In the genomic region with DNA sequence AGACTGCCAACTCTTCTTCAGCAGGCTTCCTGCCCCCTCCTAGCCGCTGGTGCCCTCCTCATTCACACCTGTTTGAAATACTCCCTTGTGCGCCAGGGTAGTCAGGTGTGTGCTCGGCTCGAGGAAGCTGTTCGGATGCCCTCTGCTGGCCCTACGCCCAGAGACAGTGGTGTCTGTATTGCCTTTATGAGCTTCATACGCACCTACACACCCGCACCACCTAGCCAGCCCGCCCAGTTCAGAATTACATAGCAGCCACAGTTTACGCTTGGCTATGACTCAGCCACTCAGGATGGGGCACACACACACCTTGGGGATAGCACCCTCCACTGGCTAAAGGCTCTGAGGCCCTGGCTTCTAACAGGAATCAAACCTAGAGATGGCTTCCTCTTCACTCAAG, we compare ENCODE assay signal across 10 mouse cellular contexts. TPM values are rescaled to one million over a fixed set of nuclear protein-coding genes. Genes with fewer than 3 reads are reported as not detected.
DNase-seq lines count a peak whose midpoint lies in the region; TF ChIP-seq lines count a peak whose summit lies in the region.
"Had no signal": no experiment of that assay in that cellular context is flagged by ENCODE, and none has a peak within 500 bp of the region (broad histone marks: within the 10 kb centered on the region; RNA-seq: fewer than 3 reads in every experiment).

No protein-coding gene starts in this region.

- peak overlapping the region; percentile 51 for H3K27ac ChIP-seq in small intestine, adult 2 months (ENCODE audit: insufficient read depth, low read depth, low read length)
- H3K27ac ChIP-seq: neural tube, embryonic 12.5 days had no signal

- H3K27me3 ChIP-seq in small intestine, adult 2 months (ENCODE audit: control insufficient read depth, insufficient read depth, low read length) = no peaks in the 10 kb centered on the region
- H3K27me3 ChIP-seq: neural tube, embryonic 12.5 days had no signal

- H3K36me3 ChIP-seq in small intestine, adult 2 months (ENCODE audit: control insufficient read depth, insufficient read depth, low read length) = no peaks in the 10 kb centered on the region
- H3K36me3 ChIP-seq: neural tube, embryonic 12.5 days had no signal

- 4% methylated on average over 10 of the region's 10 CpGs for WGBS in large intestine, adult 2 months
- WGBS in small intestine, adult 2 months = 8% methylated on average over 10 of the region's 10 CpGs

- H3K4me3 ChIP-seq in small intestine, adult 2 months (ENCODE audit: low read depth, low read length) = peak overlapping the region; percentile 51
- H3K4me3 ChIP-seq: neural tube, embryonic 12.5 days had no signal

- peaks cover 5% of the 10 kb centered on the region for H3K4me1 ChIP-seq in small intestine, adult 2 months (ENCODE audit: control insufficient read depth, insufficient read depth, insufficient read length, low read length)
- H3K4me1 ChIP-seq: neural tube, embryonic 12.5 days had no signal

- no peak for TF ChIP-seq POLR2A in small intestine, adult 2 months (IDR thresholded peaks at IDR 0.05; ENCODE audit: low read depth, low read length)

- peak; percentile 10 to 19 for DNase-seq in cerebellum, adult 18-20 months
- DNase-seq in cerebellum, postnatal 36 days = no peak
- DNase-seq in urinary bladder, adult 18-20 months (ENCODE audit: low spot score in 2 of 2) = peak; percentile 44 to 49
- DNase-seq in urinary bladder, postnatal 10 days (ENCODE audit: low spot score) = no peak
- peak; percentile 94 for DNase-seq in large intestine, adult 2 months (ENCODE audit: low read depth, low spot score)
- DNase-seq in Muller cell, postnatal 12 days (ENCODE audit: inconsistent ontology term) = no peak
- DNase-seq in right cerebral cortex, postnatal 25 days = no peak

- TF ChIP-seq CTCF in small intestine, adult 2 months (IDR thresholded peaks at IDR 0.05; ENCODE audit: extremely low read depth, insufficient read length, insufficient replicate concordance, low read depth, low read length) = peak; percentile 35; the same call in 1 of the 2 replicates

RNA-seq across cellular contexts. Expression of gene Sars, which starts 13.9 kb away (rescaled TPM):
- 40.1 and 40.6 TPM in 2 replicates for polyA plus RNA-seq in large intestine, adult 2 months (2012; rRNA removed)
- 11.7 and 28.1 TPM in 2 replicates for polyA plus RNA-seq in small intestine, adult 2 months (2012; rRNA removed)

RNA-seq across cellular contexts. Expression of gene Celsr2, which starts 43.5 kb away (rescaled TPM):
- polyA plus RNA-seq in large intestine, adult 2 months (2012; rRNA removed) = 1.8 and 2.2 TPM in 2 replicates
- polyA plus RNA-seq in small intestine, adult 2 months (2012; rRNA removed) = 2.7 and 8.2 TPM in 2 replicates
- polyA plus RNA-seq: C2C12 had no signal

Comparison
In these comparisons a context has a peak if more than half of its experiments do, and no peak if none do; other contexts are left out.
1. DNase-seq: peak in cerebellum, adult 18-20 months (2 of 2), urinary bladder, adult 18-20 months (2 of 2) and large intestine, adult 2 months (single experiment); none in cerebellum, postnatal 36 days (0 of 2), urinary bladder, postnatal 10 days (single experiment), Muller cell, postnatal 12 days (single experiment) and right cerebral cortex, postnatal 25 days (single experiment).